Mouse (Mus musculus) layer of hippocampus, adult 2 months (tissue): ENCODE results near the gene Prkn. TPM values are rescaled to one million over a fixed set of nuclear protein-coding genes. Genes with fewer than 3 reads are reported as not detected.
A peak's percentile ranks its signal among the peaks of the same experiment; 100 is the strongest.

Experiments
- DNase-seq, 2 experiments: peaks; one replicate each; pipeline ENCODE4 v3.0.0; 2022; ENCODE audit warnings: low spot score in 2 of 2
- H3K27ac ChIP-seq: fragments of 200-600 bp; 2 replicates; pipeline ENCODE4 v1.8.1; 2022
- H3K4me3 ChIP-seq: fragments of 200-600 bp; 2 replicates; pipeline ENCODE4 v1.8.1; 2022; ENCODE audit warnings: mild to moderate bottlenecking
- CTCF ChIP-seq: fragments of 200-600 bp; conservative IDR thresholded peaks from 2 replicates; pipeline ENCODE4 v1.8.1; 2022; ENCODE audit warnings: antibody characterized with exemption, mild to moderate bottlenecking, moderate library complexity
- total RNA-seq, 2 experiments: library from RNA; stranded (reverse); gene quantifications; 2 replicates each; pipeline ENCODE4 v1.2.3; 2021

Gene Prkn
- total RNA-seq, 2 experiments from 2014 or later, result 18.0 to 22.4 TPM

GRCm38 (mm10) chr17:12094827-12095590 is 1254.8 kb downstream of the Prkn start:
- peak in 1 of 2 experiments; percentile 34 for DNase-seq
- H3K27ac ChIP-seq, result peak overlapping the region; percentile 43
- TF ChIP-seq CTCF, result no peak
- no peak overlapping the region for H3K4me3 ChIP-seq

GRCm38 (mm10) chr17:12099415-12099814 is 1259.2 kb downstream of the Prkn start:
- Histone ChIP-seq H3K27ac (no peak overlapping the region), H3K4me3 (no peak overlapping the region)
- TF ChIP-seq CTCF, result peak; percentile 42
- no peak for DNase-seq

- no peak for TF ChIP-seq CTCF
- H3K4me3 ChIP-seq, result no peak overlapping the region
- DNase-seq, result no peak
- no peak overlapping the region for H3K27ac ChIP-seq
Observed at GRCm38 (mm10) chr17:12102326-12102725, 1262.1 kb downstream of the Prkn start.

- Histone ChIP-seq H3K27ac (no peak overlapping the region), H3K4me3 (no peak overlapping the region)
- DNase-seq, result no peak
- TF ChIP-seq CTCF, result peak; percentile 67
Observed at GRCm38 (mm10) chr17:12103781-12104180, 1263.6 kb downstream of the Prkn start.

- Histone ChIP-seq H3K27ac (no peak overlapping the region), H3K4me3 (no peak overlapping the region)
- no peak for TF ChIP-seq CTCF
- no peak for DNase-seq
Observed at GRCm38 (mm10) chr17:12104245-12104644, 1264.1 kb downstream of the Prkn start.

GRCm38 (mm10) chr17:12104690-12105089 is 1264.5 kb downstream of the Prkn start:
- TF ChIP-seq CTCF, result no peak
- no peak overlapping the region for H3K4me3 ChIP-seq
- DNase-seq, result no peak

GRCm38 (mm10) chr17:12106255-12106654 is 1266.1 kb downstream of the Prkn start:
- DNase-seq, result no peak

More at GRCm38 (mm10) chr17:12104690-12105089, 1264.5 kb downstream of the Prkn start:
- H3K27ac ChIP-seq, result no peak overlapping the region

More at GRCm38 (mm10) chr17:12106255-12106654, 1266.1 kb downstream of the Prkn start:
- no peak overlapping the region for H3K27ac ChIP-seq
- H3K4me3 ChIP-seq, result no peak overlapping the region
- TF ChIP-seq CTCF, result no peak

Other genes starting within 250 kb of the Prkn start
- gene Pacrg, start 73 bp upstream of the Prkn start, total RNA-seq, result 10 to 100 TPM; 22.9 to 24.3 TPM